14 mouse cellular contexts compared by ENCODE assay signal in the genomic region with DNA sequence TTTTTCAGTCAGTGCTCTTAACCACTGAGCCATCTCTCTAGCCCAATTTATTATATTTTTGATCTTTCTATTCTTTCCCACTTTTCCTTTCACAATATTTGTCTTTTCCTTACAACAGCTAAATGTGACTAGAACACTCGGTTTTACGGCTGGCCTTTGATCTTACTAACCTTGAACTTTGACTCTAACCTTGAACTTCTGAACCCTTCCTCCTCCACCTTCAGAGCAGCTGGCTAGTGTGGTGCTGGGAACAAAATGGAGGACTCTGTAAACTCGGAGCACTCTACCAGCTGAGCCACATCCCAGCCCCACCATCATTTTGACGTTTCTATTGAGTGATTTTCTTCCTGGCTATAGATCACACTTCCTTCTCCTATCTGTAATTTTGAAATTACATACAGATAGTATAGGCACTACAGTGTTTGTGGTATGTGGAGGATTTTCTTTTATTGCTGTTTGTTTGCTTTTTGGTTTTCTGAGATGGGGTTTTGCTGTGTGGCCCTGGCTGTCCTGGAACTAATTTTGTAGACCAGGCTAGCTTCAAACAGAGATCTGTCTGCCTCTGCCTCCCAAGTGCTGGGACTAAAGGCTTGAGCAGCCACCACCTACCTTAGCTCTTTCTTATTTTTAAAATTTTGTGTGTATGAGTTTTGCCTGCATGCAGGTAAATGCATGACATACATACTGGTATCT.
"Had no signal": no experiment of that assay in that cellular context is flagged by ENCODE, and none has a peak within 500 bp of the region (broad histone marks: within the 10 kb centered on the region; RNA-seq: fewer than 3 reads in every experiment).

No protein-coding gene starts in this region.

- H3K9ac ChIP-seq: liver, embryonic 12.5 days; lung, embryonic 15.5 days; midbrain, embryonic 12.5 days; neural tube, embryonic 12.5 days had no signal

- H3K4me2 ChIP-seq: liver, embryonic 12.5 days; lung, embryonic 15.5 days; midbrain, embryonic 12.5 days; neural tube, embryonic 12.5 days had no signal

- ATAC-seq: liver, embryonic 12.5 days had no signal

- H3K4me3 ChIP-seq: left cerebral cortex, adult 2 months; limb, embryonic 10.5 days; liver, embryonic 12.5 days; lung, embryonic 15.5 days; megakaryocyte, embryonic 14.5 days; midbrain, embryonic 12.5 days; neural tube, embryonic 12.5 days had no signal

- H3K27me3 ChIP-seq: liver, embryonic 12.5 days; lung, embryonic 15.5 days; megakaryocyte, embryonic 14.5 days; midbrain, embryonic 12.5 days; neural tube, embryonic 12.5 days had no signal

- H3K9me3 ChIP-seq: limb, embryonic 10.5 days; liver, embryonic 12.5 days; lung, embryonic 15.5 days; megakaryocyte, embryonic 14.5 days; midbrain, embryonic 12.5 days; neural tube, embryonic 12.5 days had no signal

- H3K27ac ChIP-seq: left cerebral cortex, adult 2 months; limb, embryonic 10.5 days; liver, embryonic 12.5 days; lung, embryonic 15.5 days; macrophage; midbrain, embryonic 12.5 days; neural tube, embryonic 12.5 days; stomach, postnatal 0 days had no signal

- H3K4me1 ChIP-seq: limb, embryonic 10.5 days; lung, embryonic 15.5 days; megakaryocyte, embryonic 14.5 days; neural tube, embryonic 12.5 days had no signal

- DNase-seq: kidney, adult 9 months; kidney, postnatal 10 days; lung, postnatal 14 days; thymus, adult 18-20 months; thymus, postnatal 14 days had no signal
